Mouse (Mus musculus): ENCODE measurements around the gene Gramd1b. TPM values are rescaled to one million over a fixed set of nuclear protein-coding genes. Genes with fewer than 3 reads are reported as not detected.

Gene Gramd1b
- polyA plus RNA-seq, 1 experiment from 2014 or later, result 2.7 TPM

- WGBS, result 58% methylated on average over 9 of the region's 9 CpGs
- no peak overlapping the region for H3K27ac ChIP-seq (ENCODE audit: low read depth)
- no peak overlapping the region for H3K4me2 ChIP-seq
- no peak overlapping the region for H3K4me3 ChIP-seq (ENCODE audit: low read depth, low read length)
- no peaks in the 10 kb centered on the region for H3K27me3 ChIP-seq (ENCODE audit: insufficient read depth, low read length)
- H3K9me3 ChIP-seq (ENCODE audit: low read depth, low read length), result no peaks in the 10 kb centered on the region
- ATAC-seq (ENCODE audit: insufficient read depth) (no peak), DNase-seq (peak; percentile 72)
- no peaks in the 10 kb centered on the region for H3K4me1 ChIP-seq (ENCODE audit: insufficient read depth)
- no peaks in the 10 kb centered on the region for H3K36me3 ChIP-seq (ENCODE audit: insufficient read depth)
- no peak overlapping the region for H3K9ac ChIP-seq
- TF ChIP-seq CTCF (IDR thresholded peaks at IDR 0.05; ENCODE audit: low read depth), result peak; percentile 95
Measured at GRCm38 (mm10) chr9:40333649-40334396, 197.4 kb downstream of the Gramd1b start.

- no peak overlapping the region for H3K27ac ChIP-seq (ENCODE audit: low read depth)
- no peak overlapping the region for H3K9ac ChIP-seq
- no peak for TF ChIP-seq CTCF (IDR thresholded peaks at IDR 0.05; ENCODE audit: low read depth)
- H3K4me1 ChIP-seq (ENCODE audit: insufficient read depth), result no peaks in the 10 kb centered on the region
- H3K9me3 ChIP-seq (ENCODE audit: low read depth, low read length), result no peaks in the 10 kb centered on the region
- WGBS, result 76% methylated on average over 31 of the region's 31 CpGs
- no peak for DNase-seq
- H3K36me3 ChIP-seq (ENCODE audit: insufficient read depth), result no peaks in the 10 kb centered on the region
- ATAC-seq (ENCODE audit: insufficient read depth), result no peak
- no peak overlapping the region for H3K4me2 ChIP-seq
- H3K27me3 ChIP-seq (ENCODE audit: insufficient read depth, low read length), result no peaks in the 10 kb centered on the region
- no peak overlapping the region for H3K4me3 ChIP-seq (ENCODE audit: low read depth, low read length)
Measured at GRCm38 (mm10) chr9:40332731-40333648, 198.2 kb downstream of the Gramd1b start.

- Histone ChIP-seq H3K9me3 (ENCODE audit: low read depth, low read length) (no peaks in the 10 kb centered on the region), H3K27ac (ENCODE audit: low read depth) (no peak overlapping the region), H3K27me3 (ENCODE audit: insufficient read depth, low read length) (no peaks in the 10 kb centered on the region), H3K4me1 (ENCODE audit: insufficient read depth) (no peaks in the 10 kb centered on the region), H3K4me2 (no peak overlapping the region), H3K4me3 (ENCODE audit: low read depth, low read length) (no peak overlapping the region), H3K36me3 (ENCODE audit: insufficient read depth) (no peaks in the 10 kb centered on the region), H3K9ac (no peak overlapping the region)
- DNase-seq, result no peak
- no peak for TF ChIP-seq CTCF (IDR thresholded peaks at IDR 0.05; ENCODE audit: low read depth)
- 76% methylated on average over 4 of the region's 4 CpGs for WGBS
- ATAC-seq (ENCODE audit: insufficient read depth), result no peak
Measured at GRCm38 (mm10) chr9:40332326-40332725, 198.9 kb downstream of the Gramd1b start.

GRCm38 (mm10) chr9:40331411-40332286, 199.5 kb downstream of the Gramd1b start:
- H3K9ac ChIP-seq, result no peak overlapping the region
- no peaks in the 10 kb centered on the region for H3K9me3 ChIP-seq (ENCODE audit: low read depth, low read length)
- TF ChIP-seq CTCF (IDR thresholded peaks at IDR 0.05; ENCODE audit: low read depth), result no peak
- H3K4me2 ChIP-seq, result no peak overlapping the region
- no peaks in the 10 kb centered on the region for H3K36me3 ChIP-seq (ENCODE audit: insufficient read depth)
- WGBS, result 88% methylated on average over 15 of the region's 15 CpGs
- DNase-seq, result no peak
- no peaks in the 10 kb centered on the region for H3K27me3 ChIP-seq (ENCODE audit: insufficient read depth, low read length)
- H3K27ac ChIP-seq (ENCODE audit: low read depth), result no peak overlapping the region
- no peak overlapping the region for H3K4me3 ChIP-seq (ENCODE audit: low read depth, low read length)
- H3K4me1 ChIP-seq (ENCODE audit: insufficient read depth), result no peaks in the 10 kb centered on the region
- ATAC-seq (ENCODE audit: insufficient read depth), result peak; percentile 13; the same call in 1 of the 2 replicates

- Histone ChIP-seq H3K4me2 (no peak overlapping the region), H3K27me3 (ENCODE audit: insufficient read depth, low read length) (no peaks in the 10 kb centered on the region), H3K27ac (ENCODE audit: low read depth) (no peak overlapping the region), H3K4me1 (ENCODE audit: insufficient read depth) (no peaks in the 10 kb centered on the region), H3K9me3 (ENCODE audit: low read depth, low read length) (no peaks in the 10 kb centered on the region), H3K4me3 (ENCODE audit: low read depth, low read length) (no peak overlapping the region), H3K9ac (no peak overlapping the region), H3K36me3 (ENCODE audit: insufficient read depth) (no peaks in the 10 kb centered on the region)
- peak; percentile 90 for ATAC-seq (ENCODE audit: insufficient read depth)
- WGBS, result 55% methylated on average over 19 of the region's 19 CpGs
- peak; percentile 99 for TF ChIP-seq CTCF (IDR thresholded peaks at IDR 0.05; ENCODE audit: low read depth)
- DNase-seq, result peak; percentile 94
Measured at GRCm38 (mm10) chr9:40330609-40331382, 200.4 kb downstream of the Gramd1b start.

GRCm38 (mm10) chr9:40326260-40326915, 204.8 kb downstream of the Gramd1b start:
- no peak for ATAC-seq (ENCODE audit: insufficient read depth)
- Histone ChIP-seq H3K4me3 (ENCODE audit: low read depth, low read length) (no peak overlapping the region), H3K9me3 (ENCODE audit: low read depth, low read length) (no peaks in the 10 kb centered on the region), H3K27me3 (ENCODE audit: insufficient read depth, low read length) (no peaks in the 10 kb centered on the region), H3K36me3 (ENCODE audit: insufficient read depth) (no peaks in the 10 kb centered on the region), H3K4me2 (no peak overlapping the region), H3K9ac (no peak overlapping the region), H3K4me1 (ENCODE audit: insufficient read depth) (peaks cover 3% of the 10 kb centered on the region), H3K27ac (ENCODE audit: low read depth) (no peak overlapping the region)
- 26% methylated on average over 7 of the region's 7 CpGs for WGBS
- TF ChIP-seq CTCF (IDR thresholded peaks at IDR 0.05; ENCODE audit: low read depth), result no peak
- no peak for DNase-seq
